Mouse (Mus musculus) CH12.LX (cell line): ENCODE data around the gene Lbh. TPM values are rescaled to one million over a fixed set of nuclear protein-coding genes. Genes with fewer than 3 reads are reported as not detected.

ENCODE experiments used
- DNase-seq: peaks from one replicate; pipeline ENCODE4 v3.0.0-alpha.2; 2013; ENCODE audit errors: extremely low read depth
- H3K27ac ChIP-seq: 2 replicates; pipeline ENCODE4 v1.5.1; 2012; ENCODE audit warnings: low read depth, mild to moderate bottlenecking, control low read depth, moderate library complexity; ENCODE audit not compliant: insufficient read depth
- H3K27me3 ChIP-seq: replicated peaks from 2 replicates; pipeline ENCODE3; 2012; ENCODE audit warnings: inconsistent platforms
- H3K36me3 ChIP-seq, 2 experiments: replicated peaks in 1 of 2; 2 replicates each; pipeline versions ENCODE3 to v1.6.1; 2012; ENCODE audit warnings: inconsistent platforms in 1 of 2, low read length in 1 of 2, mild to moderate bottlenecking in 1 of 2, mixed read lengths in 1 of 2, moderate library complexity in 1 of 2; ENCODE audit not compliant: control insufficient read depth in 1 of 2, insufficient read depth in 1 of 2
- H3K4me1 ChIP-seq, 2 experiments: 2 replicates each; pipeline ENCODE4 v1.6.1; 2012; ENCODE audit warnings: inconsistent platforms in 1 of 2, moderate library complexity in 1 of 2; ENCODE audit not compliant: insufficient read depth in 2 of 2, control insufficient read depth in 1 of 2
- H3K4me2 ChIP-seq: 2 replicates; pipeline ENCODE4 v1.6.1; 2012; ENCODE audit warnings: low read depth, mild to moderate bottlenecking, control low read depth; ENCODE audit not compliant: poor library complexity, insufficient read depth, severe bottlenecking
- H3K4me3 ChIP-seq, 3 experiments: fragments of 150-350 bp in 1 of 3; sonication (generic) in 1 of 3; replicated peaks in 1 of 3; 2 replicates each; pipeline versions ENCODE3 to v1.5.1; 2011 to 2012; ENCODE audit warnings: low read depth in 2 of 3, low read length in 2 of 3, mild to moderate bottlenecking in 2 of 3, moderate library complexity in 2 of 3, control low read depth in 1 of 3, improper control_type of control experiment in 1 of 3, inconsistent platforms in 1 of 3, mixed read lengths in 1 of 3; ENCODE audit not compliant: poor library complexity in 1 of 3
- H3K79me2 ChIP-seq: replicated peaks from 2 replicates; pipeline ENCODE4 v1.6.1; 2012; ENCODE audit warnings: mild to moderate bottlenecking, moderate library complexity; ENCODE audit not compliant: control insufficient read depth, poor library complexity, insufficient read depth, severe bottlenecking; ENCODE audit errors: extremely low read depth
- H3K9ac ChIP-seq: 2 replicates; pipeline ENCODE4 v1.6.1; 2012; ENCODE audit warnings: low read depth, mild to moderate bottlenecking, control low read depth, moderate library complexity; ENCODE audit not compliant: insufficient read depth
- H3K9me3 ChIP-seq: replicated peaks from 2 replicates; pipeline ENCODE3; 2012; ENCODE audit warnings: low read length, inconsistent platforms, mixed read lengths
- BHLHE40 ChIP-seq: IDR thresholded peaks from 2 replicates; pipeline ENCODE4 v1.6.1; 2011; ENCODE audit warnings: mild to moderate bottlenecking, low read depth, low read length, improper control_type of control experiment
- CHD1 ChIP-seq: IDR thresholded peaks from 2 replicates; pipeline ENCODE4 v1.6.1; 2012; ENCODE audit warnings: low read depth, low read length, improper control_type of control experiment, inconsistent platforms
- CHD2 ChIP-seq: IDR thresholded peaks from 2 replicates; pipeline ENCODE4 v1.6.1; 2011; ENCODE audit warnings: low read length, improper control_type of control experiment
- CTCF ChIP-seq, 2 experiments: IDR thresholded peaks in 1 of 2; conservative IDR thresholded peaks in 1 of 2; 2 replicates each; pipeline ENCODE4 v1.5.1; 2011 to 2012; ENCODE audit warnings: low read depth in 2 of 2, low read length in 2 of 2, improper control_type of control experiment in 1 of 2, inconsistent platforms in 1 of 2, mild to moderate bottlenecking in 1 of 2, moderate library complexity in 1 of 2
- E2F4 ChIP-seq: IDR thresholded peaks from 2 replicates; pipeline ENCODE4 v1.6.1; 2011; ENCODE audit warnings: low read depth, low read length, improper control_type of control experiment; ENCODE audit not compliant: insufficient replicate concordance
- EP300 ChIP-seq: IDR thresholded peaks from 2 replicates; pipeline ENCODE4 v1.6.1; 2011; ENCODE audit warnings: low read length, improper control_type of control experiment
- ETS1 ChIP-seq: conservative IDR thresholded peaks from 2 replicates; pipeline ENCODE4 v1.6.1; 2012; ENCODE audit warnings: low read depth, mild to moderate bottlenecking, inconsistent platforms, low read length, improper control_type of control experiment, moderate library complexity
- HCFC1 ChIP-seq: IDR thresholded peaks from 2 replicates; pipeline ENCODE4 v1.6.1; 2012; ENCODE audit warnings: low read depth, mild to moderate bottlenecking, inconsistent platforms, low read length, improper control_type of control experiment
- IRF4 ChIP-seq: IDR thresholded peaks from 2 replicates; pipeline ENCODE4 v1.6.1; 2014; ENCODE audit warnings: low read depth, mild to moderate bottlenecking, inconsistent platforms, low read length, improper control_type of control experiment
- JUN ChIP-seq: IDR thresholded peaks from 2 replicates; pipeline ENCODE4 v1.6.1; 2011; ENCODE audit warnings: low read depth, mild to moderate bottlenecking, low read length, improper control_type of control experiment, moderate library complexity; ENCODE audit not compliant: insufficient read depth
- MAFK ChIP-seq: IDR thresholded peaks from 2 replicates; pipeline ENCODE4 v1.6.1; 2011; ENCODE audit warnings: low read length, improper control_type of control experiment; ENCODE audit not compliant: insufficient replicate concordance
- MAX ChIP-seq: IDR thresholded peaks from 2 replicates; pipeline ENCODE4 v1.6.1; 2011; ENCODE audit warnings: low read length, improper control_type of control experiment
- MAZ ChIP-seq: IDR thresholded peaks from 2 replicates; pipeline ENCODE4 v1.6.1; 2012; ENCODE audit warnings: low read depth, mild to moderate bottlenecking, inconsistent platforms, low read length, improper control_type of control experiment, moderate library complexity
- MEF2A ChIP-seq: IDR thresholded peaks from 2 replicates; pipeline ENCODE4 v1.6.1; 2014; ENCODE audit warnings: low read depth, mild to moderate bottlenecking, inconsistent platforms, low read length, improper control_type of control experiment, borderline replicate concordance
- MYC ChIP-seq: IDR thresholded peaks from 2 replicates; pipeline ENCODE4 v1.6.1; 2011; ENCODE audit warnings: low read depth, mild to moderate bottlenecking, improper control_type of control experiment, low read length
- NRF1 ChIP-seq: IDR thresholded peaks from 2 replicates; pipeline ENCODE4 v1.6.1; 2014; ENCODE audit warnings: low read depth, mild to moderate bottlenecking, inconsistent platforms, low read length, improper control_type of control experiment, moderate library complexity
- RAD21 ChIP-seq: IDR thresholded peaks from 2 replicates; pipeline ENCODE4 v1.6.1; 2011; ENCODE audit warnings: low read depth, mild to moderate bottlenecking, low read length, improper control_type of control experiment, moderate library complexity
- RCOR1 ChIP-seq: conservative IDR thresholded peaks from 2 replicates; pipeline ENCODE4 v1.6.1; 2012; ENCODE audit warnings: low read depth, mild to moderate bottlenecking, inconsistent platforms, low read length, improper control_type of control experiment
- SMC3 ChIP-seq: IDR thresholded peaks from 2 replicates; pipeline ENCODE4 v1.6.1; 2011; ENCODE audit warnings: low read depth, low read length, improper control_type of control experiment
- TCF12 ChIP-seq: IDR thresholded peaks from 2 replicates; pipeline ENCODE4 v1.6.1; 2014; ENCODE audit warnings: low read depth, mild to moderate bottlenecking, inconsistent platforms, low read length, improper control_type of control experiment
- UBTF ChIP-seq: IDR thresholded peaks from 2 replicates; pipeline ENCODE4 v1.6.1; 2012; ENCODE audit warnings: low read depth, mild to moderate bottlenecking, inconsistent platforms, low read length, improper control_type of control experiment, moderate library complexity
- ZC3H11A ChIP-seq: IDR thresholded peaks from 2 replicates; pipeline ENCODE4 v1.6.1; 2012; ENCODE audit warnings: low read depth, mild to moderate bottlenecking, inconsistent platforms, low read length, improper control_type of control experiment
- ZNF384 ChIP-seq: IDR thresholded peaks from 2 replicates; pipeline ENCODE4 v1.6.1; 2012; ENCODE audit warnings: low read depth, low read length, improper control_type of control experiment, inconsistent platforms
- dilution Hi-C: fragments of 300-500 bp; cut with MboI; formaldehyde crosslinking; loops from 2 replicates; pipeline ENCODE4 v1.14.3; 2020; ENCODE audit warnings: low sequenced_read_pairs; ENCODE audit not compliant: extremely low pct_unique_long_range_greater_than_20kb, extremely low pct_ligation_motif_present
- in situ Hi-C: fragments of 300-500 bp; cut with MboI; formaldehyde crosslinking; loops from 3 replicates; pipeline ENCODE4 v1.14.3; 2019; ENCODE audit warnings: low sequenced_read_pairs, low pct_ligation_motif_present, low pct_unique_long_range_greater_than_20kb, mixed read lengths
- polyA plus RNA-seq: library from polyadenylated mRNA; unstranded; fragments of >175 nt; gene quantifications from 2 replicates; pipeline ENCODE4 v1.2.1, GENCODE M21; 2012; ENCODE audit warnings: low read depth; ENCODE audit not compliant: insufficient read length
- total RNA-seq, 2 experiments: library from RNA; depleted of rRNA; stranded (reverse); fragments of 300-350 nt in 1 of 2; fragments of >200 nt in 1 of 2; gene quantifications; 2 replicates each; pipeline ENCODE4 v1.2.3; 2012 to 2014

Gene Lbh
- total and polyA plus RNA-seq, 3 experiments, result 14.4 to 30.0 (median 16.7) TPM

- Histone ChIP-seq H3K9ac (no peak overlapping the region), H3K4me1 (peaks cover 14 to 28% of the 10 kb centered on the region in 2 experiments), H3K27me3 (no peaks in the 10 kb centered on the region), H3K4me3 (no peak overlapping the region), H3K27ac (no peak overlapping the region), H3K9me3 (no peaks in the 10 kb centered on the region), H3K79me2 (no peaks in the 10 kb centered on the region), H3K4me2 (peak overlapping the region; percentile 59), H3K36me3 (no peaks in the 10 kb centered on the region)
- peak; percentile 91 for DNase-seq
- dilution Hi-C loops (no loop called here), in situ Hi-C loops (no loop called here)
- TF ChIP-seq UBTF, result no peak
- no peak for TF ChIP-seq E2F4
- TF ChIP-seq MAFK, result no peak
- peak; percentile 27; the same call in 1 of the 2 replicates for TF ChIP-seq HCFC1
- no peak for TF ChIP-seq MYC
- TF ChIP-seq RAD21, result peak; percentile 82
- TF ChIP-seq NRF1, result peak; percentile 28; the same call in 1 of the 2 replicates
- no peak for TF ChIP-seq ZNF384
- 0 out of 2 replicates have a peak, but pooled peaks have one; percentile 46 for TF ChIP-seq CHD1
- peak; percentile 83 for TF ChIP-seq MAZ
- TF ChIP-seq CTCF (conservative IDR thresholded peaks at IDR 0.05 in 1 of 2, IDR thresholded peaks at IDR 0.05 in 1 of 2; ENCODE audit: low read depth in 2 of 2, low read length in 2 of 2), result peak; percentile 62 to 86
- TF ChIP-seq IRF4, result 0 out of 2 replicates have a peak, but pooled peaks have one; percentile 35
- TF ChIP-seq ZC3H11A, result peak; percentile 62
- peak; percentile 86 for TF ChIP-seq CHD2
- no peak for TF ChIP-seq MAX
- 0 out of 2 replicates have a peak, but pooled peaks have one; percentile 20 for TF ChIP-seq RCOR1
- peak; percentile 53; the same call in 1 of the 2 replicates for TF ChIP-seq TCF12
- no peak for TF ChIP-seq JUN
- TF ChIP-seq ETS1, result peak; percentile 48
- peak; percentile 91 for TF ChIP-seq BHLHE40
- TF ChIP-seq SMC3, result peak; percentile 83
- peak; percentile 36; the same call in 1 of the 2 replicates for TF ChIP-seq MEF2A
- TF ChIP-seq EP300, result peak; percentile 68
Measured at GRCm38 (mm10) chr17:72889556-72890397, 28.3 kb upstream of the Lbh start.
